Mouse (Mus musculus) ES-E14 (cell line): ENCODE results near the gene Gm7030.

Source experiments
- MAFK ChIP-seq: IDR thresholded peaks from 2 replicates; pipeline ENCODE4 v1.6.1; 2014; ENCODE audit warnings: mild to moderate bottlenecking, low read depth, low read length, inconsistent platforms; ENCODE audit not compliant: insufficient read depth
- ZNF384 ChIP-seq: IDR thresholded peaks from 2 replicates; pipeline ENCODE4 v1.6.1; 2012; ENCODE audit warnings: low read depth, low read length, inconsistent platforms

DNA sequence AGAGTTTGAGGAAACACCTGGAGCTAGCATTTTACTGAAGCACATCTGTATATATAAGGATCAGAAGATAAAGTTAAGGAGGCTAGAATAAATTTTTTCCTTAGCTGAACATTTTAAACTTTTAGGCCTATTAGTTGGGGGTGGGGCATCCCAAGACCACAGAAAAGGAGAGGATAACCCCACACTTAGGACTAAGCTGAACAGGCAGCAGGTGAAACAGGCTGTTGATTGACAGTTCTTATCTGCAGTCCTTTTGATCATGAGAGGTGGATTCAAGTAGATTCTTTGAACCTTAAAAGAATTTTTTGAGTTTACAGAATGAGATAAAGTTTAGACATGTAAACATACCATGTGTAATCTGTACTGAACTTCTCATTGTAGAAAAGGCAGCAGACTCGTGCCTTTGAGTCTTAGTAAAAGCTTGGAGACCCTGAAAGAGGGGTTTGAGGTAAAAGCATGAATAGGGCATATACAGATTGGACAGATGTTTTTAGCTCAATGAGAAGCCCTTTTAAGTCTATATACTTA, 41.1 kb upstream of the Gm7030 start:
- TF ChIP-seq MAFK: no peak
- no peak for TF ChIP-seq ZNF384
